Mouse (Mus musculus) hindbrain, embryonic 12.5 days (tissue): ENCODE results near the gene Fcrls. TPM values are rescaled to one million over a fixed set of nuclear protein-coding genes. Genes with fewer than 3 reads are reported as not detected.

Source experiments
- ATAC-seq: fragments of 200-750 bp; cut with Nextera tagmentation; 2 replicates; pipeline ENCODE4 v1.8.0; 2017; ENCODE audit warnings: moderate TSS enrichment; ENCODE audit not compliant: low FRiP score
- H3K27ac ChIP-seq: fragments of 300-500 bp; sonication (generic); 2 replicates; pipeline ENCODE4 v1.5.1; 2016; ENCODE audit warnings: mild to moderate bottlenecking
- H3K27me3 ChIP-seq: fragments of 300-500 bp; sonication (generic); 2 replicates; pipeline ENCODE4 v1.6.1; 2016; ENCODE audit warnings: mild to moderate bottlenecking
- H3K36me3 ChIP-seq: fragments of 300-500 bp; sonication (generic); 2 replicates; pipeline ENCODE4 v1.6.1; 2016; ENCODE audit warnings: mild to moderate bottlenecking
- H3K4me1 ChIP-seq: fragments of 300-500 bp; sonication (generic); 2 replicates; pipeline ENCODE4 v1.6.1; 2016
- H3K4me2 ChIP-seq: fragments of 300-500 bp; sonication (generic); replicated peaks from 2 replicates; pipeline ENCODE4 v1.6.1; 2016; ENCODE audit warnings: mild to moderate bottlenecking
- H3K4me3 ChIP-seq: fragments of 300-500 bp; sonication (generic); 2 replicates; pipeline ENCODE4 v1.5.1; 2016; ENCODE audit warnings: mild to moderate bottlenecking
- H3K9ac ChIP-seq: fragments of 300-500 bp; sonication (generic); 2 replicates; pipeline ENCODE4 v1.6.1; 2016; ENCODE audit warnings: mild to moderate bottlenecking, moderate library complexity
- H3K9me3 ChIP-seq: fragments of 300-500 bp; sonication (generic); replicated peaks from 2 replicates; pipeline ENCODE4 v1.6.1; 2016; ENCODE audit warnings: mild to moderate bottlenecking
- WGBS: fragments of 180-500 bp; shearing (Covaris S2); methylation state at CpG from one replicate; pipeline ENCODE4 v1.1.7; 2016; 5-methylcytosine and 5-hydroxymethylcytosine counted together
- polyA plus RNA-seq: library from polyadenylated mRNA; unstranded; fragments of >200 nt; fragmentation: Nextera tagmentation; extraction: Ambion mirVana; gene quantifications from 2 replicates; pipeline ENCODE4 v1.2.1, GENCODE M21; 2016

The Fcrls gene
- polyA plus RNA-seq, 1 experiment from 2014 or later, result 8.1 TPM

DNA sequence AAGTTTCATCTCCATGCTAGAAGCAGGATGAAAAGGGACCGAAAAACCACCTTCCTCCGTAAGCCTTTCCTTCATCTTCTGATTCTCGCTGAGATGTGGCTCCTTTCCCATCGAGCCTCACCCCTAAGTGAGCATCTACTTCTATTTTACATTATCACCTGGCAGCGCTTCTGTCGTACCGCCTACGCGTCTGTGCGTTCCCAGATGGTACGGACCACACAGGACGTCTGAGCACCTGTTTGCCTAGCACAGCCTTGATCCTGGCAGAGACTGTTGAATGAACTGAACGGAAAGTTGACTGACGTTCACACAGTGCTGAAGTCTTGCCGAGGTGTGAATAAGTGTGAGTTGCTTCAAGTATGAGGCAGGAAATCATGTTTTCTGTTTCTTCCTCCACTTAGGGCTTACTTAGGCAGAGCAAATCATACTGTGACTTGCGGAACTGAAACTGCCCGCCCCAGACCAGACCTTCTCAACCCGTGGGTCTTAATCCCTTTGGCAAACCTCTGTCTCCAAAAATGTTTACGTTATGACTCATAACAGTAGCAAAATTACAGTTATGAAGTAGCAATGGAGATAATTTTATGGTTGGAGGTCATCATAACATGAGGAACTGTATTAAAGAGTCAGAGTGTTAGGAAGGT, 49.2 kb downstream of the Fcrls start:
- H3K9me3 ChIP-seq, result no peaks in the 10 kb centered on the region
- no peaks in the 10 kb centered on the region for H3K4me1 ChIP-seq
- no peak overlapping the region for H3K27ac ChIP-seq
- H3K4me3 ChIP-seq, result no peak overlapping the region
- H3K9ac ChIP-seq, result no peak overlapping the region
- H3K4me2 ChIP-seq, result no peak overlapping the region
- no peaks in the 10 kb centered on the region for H3K36me3 ChIP-seq
- H3K27me3 ChIP-seq, result no peaks in the 10 kb centered on the region
- WGBS, result 89% methylated on average over 19 of the region's 19 CpGs
- no peak for ATAC-seq

DNA sequence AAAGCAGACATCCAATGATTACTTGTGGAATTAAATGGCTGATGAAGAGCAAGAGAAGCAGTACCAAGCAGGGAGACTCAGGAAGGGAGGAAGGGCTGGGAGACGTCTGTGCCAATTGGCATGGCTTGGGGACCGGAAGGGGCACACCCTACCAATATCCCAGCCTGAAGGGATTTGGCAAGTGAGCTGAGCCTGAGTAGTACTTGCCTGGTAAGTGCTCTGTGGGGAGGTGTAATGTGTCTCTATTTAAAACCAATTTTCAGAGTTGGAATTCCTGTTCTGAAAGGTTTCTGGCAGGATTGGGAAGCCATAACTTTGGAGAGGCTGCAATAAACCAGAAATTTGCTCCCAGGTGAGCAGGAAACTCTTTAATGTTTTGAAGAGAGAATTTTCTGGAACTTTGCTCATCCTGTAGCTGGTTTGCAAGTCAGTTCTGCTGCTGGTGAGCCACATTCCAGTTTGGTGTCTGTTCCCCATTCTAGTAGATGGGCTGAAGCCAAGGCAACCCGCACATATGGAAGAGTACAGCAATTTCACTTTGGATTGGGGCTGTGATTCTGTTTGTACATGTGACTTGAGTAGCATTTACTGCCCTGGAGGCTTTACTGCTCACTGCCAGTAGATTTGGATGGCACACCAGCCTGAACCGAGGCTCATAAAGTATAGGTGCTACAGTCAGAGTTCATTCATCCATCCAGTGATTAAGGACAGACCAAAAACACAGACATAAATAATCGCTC, 57.0 kb downstream of the Fcrls start:
- no peak overlapping the region for H3K27ac ChIP-seq
- WGBS, result 84% methylated on average over 5 of the region's 5 CpGs

More for the DNA sequence above, 57.0 kb downstream of the Fcrls start:
- Histone ChIP-seq H3K9me3 (no peaks in the 10 kb centered on the region), H3K36me3 (no peaks in the 10 kb centered on the region), H3K9ac (no peak overlapping the region), H3K27me3 (no peaks in the 10 kb centered on the region), H3K4me1 (no peaks in the 10 kb centered on the region), H3K4me3 (no peak overlapping the region), H3K4me2 (no peak overlapping the region)
- no peak for ATAC-seq

Other genes starting within 250 kb of the Fcrls start
- 17.3 and 17.7 TPM in 2 replicates for gene Kirrel, start 89.0 kb downstream of the Fcrls start, polyA plus RNA-seq
- 0.26 TPM in 1 of 2 replicates, not detected in the other for gene Cd5l, start 94.1 kb upstream of the Fcrls start, polyA plus RNA-seq
- 0.15 TPM in 1 of 2 replicates, not detected in the other for gene Fcrl1, start 112.6 kb upstream of the Fcrls start, polyA plus RNA-seq
- gene Fcrl5, start 172.0 kb upstream of the Fcrls start, polyA plus RNA-seq, result not detected in 2 replicates